Mouse (Mus musculus): Measurements from ENCODE around the gene Ranbp17. TPM values are rescaled to one million over a fixed set of nuclear protein-coding genes. Genes with fewer than 3 reads are reported as not detected.
A peak's percentile ranks its signal among the peaks of the same experiment; 100 is the strongest.

Gene Ranbp17
- polyA plus RNA-seq, 1 experiment = 0.09 TPM

DNA sequence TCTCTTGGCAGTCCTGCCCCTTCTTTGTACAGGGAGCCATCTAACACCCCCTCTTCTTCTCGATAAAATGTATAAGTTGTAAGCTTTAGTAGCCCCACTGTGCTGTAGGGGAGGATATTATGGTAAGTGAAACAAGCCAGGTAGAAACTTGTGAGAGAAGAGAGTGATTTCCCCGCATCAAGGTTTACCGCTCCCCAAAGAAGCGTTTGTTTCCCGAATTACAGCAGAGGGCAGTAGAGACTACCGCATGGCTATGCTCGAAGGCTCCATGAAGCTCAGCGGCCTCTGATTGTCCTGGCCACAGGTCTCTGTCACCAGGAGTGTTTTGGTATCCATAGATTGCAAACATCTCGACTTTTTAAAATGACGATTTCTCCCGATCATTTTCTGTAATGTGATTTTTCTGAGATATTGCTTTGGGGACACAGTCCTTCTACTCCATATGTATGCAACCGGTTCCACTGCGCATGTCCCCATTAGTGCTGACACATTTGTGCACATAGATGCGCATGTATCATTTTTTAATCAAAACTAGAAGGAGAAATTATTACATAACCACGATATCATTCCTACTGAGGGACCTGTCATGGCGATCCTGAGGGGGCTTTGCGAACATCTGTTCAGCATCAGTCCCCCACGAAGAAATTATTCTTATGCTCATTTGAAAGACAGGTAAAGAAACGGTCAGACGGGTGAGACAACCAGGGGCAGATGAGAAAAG is 336.9 kb downstream of the Ranbp17 start:
- Histone ChIP-seq H3K4me3 (replicated peaks) (no peak overlapping the region), H3K36me3 (ENCODE audit: control insufficient read depth) (no peaks in the 10 kb centered on the region), H3K27me3 (ENCODE audit: control insufficient read depth) (peaks cover 67% of the 10 kb centered on the region), H3K9me3 (ENCODE audit: control insufficient read depth, low read length) (no peaks in the 10 kb centered on the region), H3K4me1 (ENCODE audit: control insufficient read depth) (no peaks in the 10 kb centered on the region)
- TF ChIP-seq TAL1 (IDR thresholded peaks at IDR 0.05; ENCODE audit: low read length) (no peak), GATA1 (IDR thresholded peaks at IDR 0.05; ENCODE audit: low read length) (no peak)

DNA sequence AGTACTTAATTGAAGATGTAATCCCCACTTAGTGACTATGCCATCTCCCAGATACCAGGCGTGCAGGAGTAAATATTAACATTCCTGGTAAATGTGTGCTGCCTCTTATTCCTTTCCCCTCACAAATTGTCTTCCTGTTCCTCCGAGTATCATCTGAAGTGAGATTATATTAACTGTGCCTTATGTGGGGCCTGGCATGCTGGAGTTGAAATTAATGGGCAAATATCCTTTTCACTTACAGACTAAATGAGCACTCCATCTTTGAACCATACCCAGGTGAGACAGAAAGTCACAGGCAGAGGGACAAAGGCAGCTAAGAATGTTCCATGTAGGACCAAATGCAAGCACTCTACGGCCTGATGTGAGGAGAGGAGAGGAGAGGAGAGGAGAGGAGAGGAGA is 337.8 kb downstream of the Ranbp17 start:
- Histone ChIP-seq H3K27me3 (ENCODE audit: control insufficient read depth) (peaks cover 67% of the 10 kb centered on the region), H3K4me1 (ENCODE audit: control insufficient read depth) (no peaks in the 10 kb centered on the region), H3K9me3 (ENCODE audit: control insufficient read depth, low read length) (no peaks in the 10 kb centered on the region), H3K4me3 (replicated peaks) (no peak overlapping the region), H3K36me3 (ENCODE audit: control insufficient read depth) (no peaks in the 10 kb centered on the region)
- TF ChIP-seq TAL1 (IDR thresholded peaks at IDR 0.05; ENCODE audit: low read length) (no peak), GATA1 (IDR thresholded peaks at IDR 0.05; ENCODE audit: low read length) (no peak)

DNA sequence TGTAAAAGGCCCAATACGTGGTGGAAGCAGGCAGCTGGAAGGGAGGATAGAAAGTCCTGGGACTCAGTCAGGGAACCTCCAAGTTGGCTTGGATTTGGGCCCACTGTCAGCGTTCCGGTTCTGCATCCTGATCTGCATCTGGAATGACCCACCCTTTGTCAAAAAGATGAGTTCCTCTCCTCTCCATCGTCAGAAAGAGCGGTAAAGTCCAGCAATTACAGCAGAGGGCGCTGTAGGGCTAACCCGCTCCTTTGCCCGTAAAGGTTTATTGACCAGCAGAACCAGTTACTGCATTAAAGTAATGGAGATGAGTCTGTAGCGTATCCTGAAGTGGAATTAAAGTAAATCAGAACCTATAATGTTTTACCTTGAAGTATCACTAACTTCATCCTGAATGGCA is 343.1 kb downstream of the Ranbp17 start:
- Histone ChIP-seq H3K4me1 (ENCODE audit: control insufficient read depth) (no peaks in the 10 kb centered on the region), H3K27me3 (ENCODE audit: control insufficient read depth) (peaks cover 46% of the 10 kb centered on the region), H3K36me3 (ENCODE audit: control insufficient read depth) (no peaks in the 10 kb centered on the region), H3K4me3 (replicated peaks) (no peak overlapping the region), H3K9me3 (ENCODE audit: control insufficient read depth, low read length) (no peaks in the 10 kb centered on the region)
- TF ChIP-seq GATA1 (IDR thresholded peaks at IDR 0.05; ENCODE audit: low read length) (no peak), TAL1 (IDR thresholded peaks at IDR 0.05; ENCODE audit: low read length) (no peak)

DNA sequence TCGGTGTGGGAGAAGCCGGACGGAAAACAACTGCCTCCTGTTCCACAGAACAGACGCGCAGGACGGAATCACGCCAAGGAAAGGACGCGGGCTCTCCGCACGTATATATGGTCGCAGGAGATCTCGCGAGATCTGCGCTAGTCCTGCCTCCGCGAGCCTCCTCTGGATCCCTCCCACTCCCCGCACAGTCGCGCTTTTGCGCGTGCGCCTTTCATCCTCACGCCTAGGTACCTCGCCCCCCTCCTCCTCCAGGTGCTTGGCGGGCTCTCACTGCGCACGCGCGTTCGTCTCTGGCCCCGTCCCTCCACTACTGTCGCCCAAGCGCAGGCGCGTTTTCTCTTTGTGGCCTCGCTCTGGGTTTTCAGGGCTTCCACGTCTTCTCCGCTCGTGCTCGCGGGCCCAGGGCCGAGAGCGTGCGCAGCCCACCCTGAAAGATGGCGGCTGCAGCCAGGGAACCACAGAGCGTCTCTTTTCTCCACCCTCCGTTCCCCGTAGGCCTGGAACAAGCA is 350.5 kb downstream of the Ranbp17 start, which contains the start of gene Npm1:
TSS of gene Npm1 (minus strand) at position 209 of the 509 bp plus-strand sequence.
- no peak for TF ChIP-seq TAL1 (IDR thresholded peaks at IDR 0.05; ENCODE audit: low read length)
- no peak for TF ChIP-seq GATA1 (IDR thresholded peaks at IDR 0.05; ENCODE audit: low read length)
- peak within 1 kb of the TSS; percentile 95 for H3K4me3 ChIP-seq (replicated peaks)
- H3K36me3 ChIP-seq (ENCODE audit: control insufficient read depth) = peaks cover 36% of the 10 kb centered on the region
- H3K4me1 ChIP-seq (ENCODE audit: control insufficient read depth) = peaks cover 26% of the 10 kb centered on the region
- no peaks in the 10 kb centered on the region for H3K9me3 ChIP-seq (ENCODE audit: control insufficient read depth, low read length)
- H3K27me3 ChIP-seq (ENCODE audit: control insufficient read depth) = peaks cover 10% of the 10 kb centered on the region

DNA sequence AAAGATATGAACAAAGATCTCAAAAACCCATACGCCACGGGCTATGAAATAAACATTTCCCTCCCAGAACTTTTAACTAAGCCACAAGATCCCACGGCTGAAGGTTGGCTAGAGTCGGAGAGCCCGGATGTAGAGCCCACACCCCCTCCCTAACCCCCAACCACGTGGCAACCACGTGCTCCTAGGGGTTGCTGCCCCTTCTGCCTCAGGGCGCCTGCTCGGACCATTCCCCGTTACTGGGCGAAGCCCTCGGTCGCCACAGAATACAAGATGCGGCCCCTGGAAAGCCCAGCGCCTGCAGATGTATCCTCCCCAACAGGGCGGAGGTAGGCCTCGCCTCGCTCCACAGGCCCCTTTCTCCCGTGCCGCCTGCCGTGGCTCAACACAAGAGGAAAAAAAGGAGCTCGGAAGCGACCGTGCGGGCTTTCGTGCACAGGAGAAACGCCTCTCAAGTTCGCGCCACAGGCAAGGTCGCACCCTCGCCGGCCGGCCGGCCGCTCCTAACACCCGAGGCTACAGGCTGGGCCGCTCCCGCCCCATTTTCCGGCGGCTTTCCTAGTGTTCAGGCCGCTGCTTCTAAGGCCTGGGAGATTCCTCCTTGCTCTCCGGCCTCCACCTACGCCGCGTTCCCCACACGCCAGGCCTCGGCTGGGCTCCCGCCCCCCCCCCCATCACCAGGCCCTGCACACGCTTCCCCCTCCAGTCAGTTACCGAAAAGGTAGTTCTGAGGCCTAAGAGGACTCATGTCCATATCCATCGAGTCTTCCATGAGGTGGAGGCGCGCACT is 351.1 kb downstream of the Ranbp17 start:
- no peak for TF ChIP-seq TAL1 (IDR thresholded peaks at IDR 0.05; ENCODE audit: low read length)
- TF ChIP-seq GATA1 (IDR thresholded peaks at IDR 0.05; ENCODE audit: low read length) = no peak
- peak overlapping the region; percentile 95 for H3K4me3 ChIP-seq (replicated peaks)
- peaks cover 26% of the 10 kb centered on the region for H3K4me1 ChIP-seq (ENCODE audit: control insufficient read depth)
- H3K9me3 ChIP-seq (ENCODE audit: control insufficient read depth, low read length) = no peaks in the 10 kb centered on the region
- H3K27me3 ChIP-seq (ENCODE audit: control insufficient read depth) = peaks cover 4% of the 10 kb centered on the region
- peaks cover 42% of the 10 kb centered on the region for H3K36me3 ChIP-seq (ENCODE audit: control insufficient read depth)

Other genes with a start within 250 kb of the Ranbp17 start
- gene Gm12117, start 237.0 kb downstream of the Ranbp17 start, polyA plus RNA-seq (2012) = not detected in 2 replicates
- not detected in 2 replicates for gene Gabrp, start 65.2 kb upstream of the Ranbp17 start, polyA plus RNA-seq (2012)
- not detected in 2 replicates for gene D130052B06Rik, start 85.6 kb upstream of the Ranbp17 start, polyA plus RNA-seq (2012)